Mouse (Mus musculus) kidney, embryonic 15.5 days (tissue): Measurements from ENCODE around the gene Cfdp1. TPM values are rescaled to one million over a fixed set of nuclear protein-coding genes. Genes with fewer than 3 reads are reported as not detected.

Experiments
- ATAC-seq: fragments of 200-750 bp; cut with Nextera tagmentation; replicated peaks from 2 replicates; pipeline ENCODE4 v1.8.0; 2017; ENCODE audit warnings: moderate TSS enrichment; ENCODE audit not compliant: low FRiP score
- H3K27ac ChIP-seq: fragments of 300-500 bp; sonication (generic); 2 replicates; pipeline ENCODE4 v1.5.1; 2015; ENCODE audit warnings: mild to moderate bottlenecking, inconsistent platforms
- H3K27me3 ChIP-seq: fragments of 300-500 bp; sonication (generic); 2 replicates; pipeline ENCODE4 v1.6.1; 2015; ENCODE audit warnings: inconsistent platforms
- H3K36me3 ChIP-seq: fragments of 300-500 bp; sonication (generic); 2 replicates; pipeline ENCODE4 v1.6.1; 2015; ENCODE audit warnings: inconsistent platforms
- H3K4me1 ChIP-seq: fragments of 300-500 bp; sonication (generic); 2 replicates; pipeline ENCODE4 v1.6.1; 2015; ENCODE audit warnings: inconsistent platforms
- H3K4me2 ChIP-seq: fragments of 300-500 bp; sonication (generic); 2 replicates; pipeline ENCODE4 v1.6.1; 2015; ENCODE audit warnings: moderate library complexity, mild to moderate bottlenecking, inconsistent platforms
- H3K4me3 ChIP-seq: fragments of 300-500 bp; sonication (generic); replicated peaks from 2 replicates; pipeline ENCODE4 v1.5.1; 2015; ENCODE audit warnings: mild to moderate bottlenecking, inconsistent platforms
- H3K9ac ChIP-seq: fragments of 300-500 bp; sonication (generic); 2 replicates; pipeline ENCODE4 v1.6.1; 2015; ENCODE audit warnings: mild to moderate bottlenecking, inconsistent platforms
- H3K9me3 ChIP-seq: fragments of 300-500 bp; sonication (generic); replicated peaks from 2 replicates; pipeline ENCODE4 v1.6.1; 2016; ENCODE audit warnings: inconsistent platforms
- WGBS: fragments of 180-500 bp; shearing (Covaris S2); methylation state at CpG from one replicate; pipeline ENCODE4 v1.1.7; 2015; ENCODE audit warnings: mixed read lengths; 5-methylcytosine and 5-hydroxymethylcytosine counted together
- polyA plus RNA-seq: library from polyadenylated mRNA; unstranded; fragments of >200 nt; fragmentation: Nextera tagmentation; extraction: Ambion mirVana; gene quantifications from 2 replicates; pipeline ENCODE4 v1.2.1, GENCODE M21; 2015

The Cfdp1 gene
- polyA plus RNA-seq, 1 experiment from 2014 or later = 233 TPM

GRCm38 (mm10) chr8:111846746-111847145, 7.3 kb downstream of the Cfdp1 start:
- Histone ChIP-seq H3K36me3 (peaks cover 38% of the 10 kb centered on the region), H3K4me3 (no peak overlapping the region), H3K27me3 (no peaks in the 10 kb centered on the region), H3K4me1 (peaks cover 10% of the 10 kb centered on the region), H3K9ac (no peak overlapping the region), H3K27ac (no peak overlapping the region), H3K9me3 (no peaks in the 10 kb centered on the region), H3K4me2 (no peak overlapping the region)
- ATAC-seq = no peak
- 91% methylated on average over 6 of the region's 6 CpGs for WGBS

GRCm38 (mm10) chr8:111835540-111835939, 18.6 kb downstream of the Cfdp1 start:
- WGBS = 48% methylated on average over 1 of the region's 1 CpGs

GRCm38 (mm10) chr8:111834011-111834410, 20.1 kb downstream of the Cfdp1 start:
- peak; percentile 52; the same call in 1 of the 2 replicates for ATAC-seq
- H3K27ac ChIP-seq = peak overlapping the region; percentile 57
- H3K9ac ChIP-seq = no peak overlapping the region
- no peaks in the 10 kb centered on the region for H3K9me3 ChIP-seq
- H3K4me1 ChIP-seq = peaks cover 32% of the 10 kb centered on the region
- no peaks in the 10 kb centered on the region for H3K27me3 ChIP-seq
- peaks cover 65% of the 10 kb centered on the region for H3K36me3 ChIP-seq
- no peak overlapping the region for H3K4me2 ChIP-seq
- no peak overlapping the region for H3K4me3 ChIP-seq
- 26% methylated on average over 6 of the region's 6 CpGs for whole genome bisulfite sequencing

More at GRCm38 (mm10) chr8:111835540-111835939, 18.6 kb downstream of the Cfdp1 start:
- Histone ChIP-seq H3K4me3 (no peak overlapping the region), H3K27me3 (no peaks in the 10 kb centered on the region), H3K9me3 (no peaks in the 10 kb centered on the region), H3K4me1 (peaks cover 32% of the 10 kb centered on the region), H3K27ac (no peak overlapping the region), H3K36me3 (peaks cover 64% of the 10 kb centered on the region), H3K4me2 (no peak overlapping the region), H3K9ac (no peak overlapping the region)
- no peak for ATAC-seq

GRCm38 (mm10) chr8:111832983-111833382, 21.1 kb downstream of the Cfdp1 start:
- no peak for ATAC-seq
- Histone ChIP-seq H3K9me3 (no peaks in the 10 kb centered on the region), H3K4me1 (peaks cover 32% of the 10 kb centered on the region), H3K27ac (peak overlapping the region; percentile 57), H3K36me3 (peaks cover 64% of the 10 kb centered on the region), H3K4me3 (no peak overlapping the region), H3K4me2 (no peak overlapping the region), H3K9ac (no peak overlapping the region), H3K27me3 (no peaks in the 10 kb centered on the region)
- 48% methylated on average over 5 of the region's 5 CpGs for WGBS

- 53% methylated on average over 4 of the region's 4 CpGs for WGBS
- H3K36me3 ChIP-seq = peaks cover 64% of the 10 kb centered on the region
- ATAC-seq = no peak
- H3K9ac ChIP-seq = no peak overlapping the region
- peaks cover 32% of the 10 kb centered on the region for H3K4me1 ChIP-seq
- H3K4me3 ChIP-seq = no peak overlapping the region
- no peaks in the 10 kb centered on the region for H3K27me3 ChIP-seq
- no peak overlapping the region for H3K4me2 ChIP-seq
- H3K9me3 ChIP-seq = no peaks in the 10 kb centered on the region
- H3K27ac ChIP-seq = 0 out of 2 replicates have a peak overlapping the region, but pooled peaks have one; percentile 15
Observed at GRCm38 (mm10) chr8:111831996-111832395, 22.1 kb downstream of the Cfdp1 start.

- WGBS = 72% methylated on average over 6 of the region's 6 CpGs
- no peaks in the 10 kb centered on the region for H3K27me3 ChIP-seq
- no peak overlapping the region for H3K4me2 ChIP-seq
- H3K27ac ChIP-seq = peak overlapping the region; percentile 75
- peaks cover 71% of the 10 kb centered on the region for H3K36me3 ChIP-seq
- no peak for ATAC-seq
- H3K9ac ChIP-seq = no peak overlapping the region
- H3K9me3 ChIP-seq = no peaks in the 10 kb centered on the region
- no peak overlapping the region for H3K4me3 ChIP-seq
- peaks cover 22% of the 10 kb centered on the region for H3K4me1 ChIP-seq
Observed at GRCm38 (mm10) chr8:111828595-111828994, 25.5 kb downstream of the Cfdp1 start.

GRCm38 (mm10) chr8:111825219-111825618, 28.9 kb downstream of the Cfdp1 start:
- Histone ChIP-seq H3K9ac (no peak overlapping the region), H3K4me1 (no peaks in the 10 kb centered on the region), H3K36me3 (peaks cover 84% of the 10 kb centered on the region), H3K27ac (no peak overlapping the region), H3K4me3 (no peak overlapping the region), H3K27me3 (no peaks in the 10 kb centered on the region), H3K4me2 (no peak overlapping the region), H3K9me3 (no peaks in the 10 kb centered on the region)
- WGBS = 60% methylated on average over 6 of the region's 6 CpGs
- peak; percentile 52; the same call in 1 of the 2 replicates for ATAC-seq

GRCm38 (mm10) chr8:111824334-111824733, 29.8 kb downstream of the Cfdp1 start:
- WGBS = 94% methylated on average over 5 of the region's 5 CpGs
- H3K4me1 ChIP-seq = no peaks in the 10 kb centered on the region
- H3K4me2 ChIP-seq = no peak overlapping the region
- no peak overlapping the region for H3K4me3 ChIP-seq
- H3K27me3 ChIP-seq = no peaks in the 10 kb centered on the region
- no peak overlapping the region for H3K9ac ChIP-seq
- H3K9me3 ChIP-seq = no peaks in the 10 kb centered on the region
- peaks cover 83% of the 10 kb centered on the region for H3K36me3 ChIP-seq
- H3K27ac ChIP-seq = no peak overlapping the region
- no peak for ATAC-seq

GRCm38 (mm10) chr8:111821199-111821598, 32.9 kb downstream of the Cfdp1 start:
- H3K27ac ChIP-seq = peak overlapping the region; percentile 79

GRCm38 (mm10) chr8:111820691-111821090, 33.4 kb downstream of the Cfdp1 start:
- Histone ChIP-seq H3K27ac (peak overlapping the region; percentile 79), H3K9me3 (no peaks in the 10 kb centered on the region), H3K4me1 (no peaks in the 10 kb centered on the region), H3K36me3 (peaks cover 71% of the 10 kb centered on the region), H3K4me3 (no peak overlapping the region), H3K4me2 (no peak overlapping the region), H3K9ac (no peak overlapping the region), H3K27me3 (no peaks in the 10 kb centered on the region)
- 80% methylated on average over 4 of the region's 4 CpGs for WGBS
- ATAC-seq = no peak

More at GRCm38 (mm10) chr8:111821199-111821598, 32.9 kb downstream of the Cfdp1 start:
- H3K36me3 ChIP-seq = peaks cover 68% of the 10 kb centered on the region
- H3K9ac ChIP-seq = no peak overlapping the region
- 81% methylated on average over 10 of the region's 10 CpGs for whole genome bisulfite sequencing
- no peaks in the 10 kb centered on the region for H3K4me1 ChIP-seq
- no peak overlapping the region for H3K4me3 ChIP-seq
- no peaks in the 10 kb centered on the region for H3K27me3 ChIP-seq
- no peak overlapping the region for H3K4me2 ChIP-seq
- ATAC-seq = no peak
- no peaks in the 10 kb centered on the region for H3K9me3 ChIP-seq

GRCm38 (mm10) chr8:111820018-111820417, 34.1 kb downstream of the Cfdp1 start:
- H3K27ac ChIP-seq = peak overlapping the region; percentile 79
- H3K36me3 ChIP-seq = peaks cover 72% of the 10 kb centered on the region
- no peak for ATAC-seq
- no peaks in the 10 kb centered on the region for H3K9me3 ChIP-seq
- no peak overlapping the region for H3K9ac ChIP-seq
- H3K4me3 ChIP-seq = no peak overlapping the region
- no peaks in the 10 kb centered on the region for H3K4me1 ChIP-seq
- H3K4me2 ChIP-seq = no peak overlapping the region
- H3K27me3 ChIP-seq = no peaks in the 10 kb centered on the region
- 81% methylated on average over 12 of the region's 12 CpGs for WGBS

GRCm38 (mm10) chr8:111818556-111818955, 35.5 kb downstream of the Cfdp1 start:
- Histone ChIP-seq H3K9ac (no peak overlapping the region), H3K4me2 (no peak overlapping the region), H3K36me3 (peaks cover 72% of the 10 kb centered on the region), H3K4me3 (no peak overlapping the region), H3K27me3 (no peaks in the 10 kb centered on the region), H3K27ac (peak overlapping the region; percentile 34; the same call in 1 of the 2 replicates), H3K4me1 (no peaks in the 10 kb centered on the region), H3K9me3 (no peaks in the 10 kb centered on the region)
- ATAC-seq = no peak
- WGBS = 95% methylated on average over 3 of the region's 3 CpGs

GRCm38 (mm10) chr8:111815078-111815477, 39.0 kb downstream of the Cfdp1 start:
- no peak for ATAC-seq
- Histone ChIP-seq H3K4me2 (no peak overlapping the region), H3K9ac (no peak overlapping the region), H3K36me3 (peaks cover 50% of the 10 kb centered on the region), H3K9me3 (no peaks in the 10 kb centered on the region), H3K4me3 (no peak overlapping the region), H3K4me1 (no peaks in the 10 kb centered on the region), H3K27me3 (no peaks in the 10 kb centered on the region), H3K27ac (no peak overlapping the region)
- WGBS = 94% methylated on average over 4 of the region's 4 CpGs
